Mouse (Mus musculus) intestine, embryonic 16.5 days (tissue): ENCODE results near the gene Gm10118. TPM values are rescaled to one million over a fixed set of nuclear protein-coding genes. Genes with fewer than 3 reads are reported as not detected.

ENCODE experiments used
- ATAC-seq: fragments of 200-750 bp; cut with Nextera tagmentation; 2 replicates; pipeline ENCODE4 v1.8.0; 2017; ENCODE audit warnings: moderate TSS enrichment, moderate library complexity
- H3K27ac ChIP-seq: fragments of 300-500 bp; sonication (generic); 2 replicates; pipeline ENCODE4 v1.5.1; 2014; ENCODE audit warnings: mild to moderate bottlenecking, low read length
- H3K27me3 ChIP-seq: fragments of 300-500 bp; sonication (generic); replicated peaks from 2 replicates; pipeline ENCODE4 v1.6.1; 2014; ENCODE audit warnings: low read length, control low read depth, mixed read lengths; ENCODE audit not compliant: control insufficient read depth, insufficient read depth
- H3K36me3 ChIP-seq: fragments of 300-500 bp; sonication (generic); 2 replicates; pipeline ENCODE4 v1.6.1; 2014; ENCODE audit warnings: low read length, control low read depth; ENCODE audit not compliant: control insufficient read depth, insufficient read depth
- H3K4me1 ChIP-seq: fragments of 300-500 bp; sonication (generic); 2 replicates; pipeline ENCODE4 v1.6.1; 2014; ENCODE audit warnings: low read length, control low read depth, mixed read lengths; ENCODE audit not compliant: control insufficient read depth, insufficient read depth
- H3K4me2 ChIP-seq: fragments of 300-500 bp; sonication (generic); 2 replicates; pipeline ENCODE4 v1.6.1; 2014; ENCODE audit warnings: low read depth, low read length, control low read depth
- H3K4me3 ChIP-seq: fragments of 300-500 bp; sonication (generic); 2 replicates; pipeline ENCODE4 v1.5.1; 2014; ENCODE audit warnings: mild to moderate bottlenecking, low read length
- H3K9ac ChIP-seq: fragments of 300-500 bp; sonication (generic); 2 replicates; pipeline ENCODE4 v1.6.1; 2014; ENCODE audit warnings: low read depth, low read length
- H3K9me3 ChIP-seq: fragments of 300-500 bp; sonication (generic); 2 replicates; pipeline ENCODE4 v1.6.1; 2016; ENCODE audit warnings: low read length, control low read depth; ENCODE audit not compliant: control insufficient read depth
- WGBS: fragments of 180-500 bp; shearing (Covaris S2); extraction: QIAGEN DNeasy Blood & Tissue Kit; methylation state at CpG from one replicate; pipeline ENCODE4 v1.1.7; 2014; 5-methylcytosine and 5-hydroxymethylcytosine counted together
- polyA plus RNA-seq: library from polyadenylated mRNA; unstranded; fragments of >200 nt; fragmentation: Nextera tagmentation; extraction: Ambion mirVana; gene quantifications from 2 replicates; pipeline ENCODE4 v1.2.1, GENCODE M21; 2015

The Gm10118 gene
- polyA plus RNA-seq, 1 experiment from 2014 or later = 0.10 TPM

DNA sequence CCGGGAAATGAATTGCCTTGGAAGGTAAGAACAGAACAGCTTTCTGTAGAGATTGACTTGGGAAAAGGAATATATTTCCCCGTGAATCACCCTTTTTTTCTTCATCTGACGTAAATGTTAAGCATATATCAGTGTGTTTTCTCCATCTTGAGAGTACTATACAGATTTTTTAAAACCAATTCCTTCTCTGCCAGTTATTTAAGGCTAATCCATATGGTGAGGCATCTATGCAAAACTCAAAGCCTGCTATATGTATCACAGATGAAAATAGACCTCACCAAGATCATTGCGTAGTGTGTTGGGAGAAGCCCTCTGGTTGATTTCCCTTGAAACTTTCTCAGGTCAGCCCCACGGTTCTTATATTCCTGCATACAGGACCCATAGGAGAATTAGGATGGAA, 32.6 kb downstream of the Gm10118 start:
- 92% methylated on average over 5 of the region's 5 CpGs for WGBS
- no peaks in the 10 kb centered on the region for H3K36me3 ChIP-seq

DNA sequence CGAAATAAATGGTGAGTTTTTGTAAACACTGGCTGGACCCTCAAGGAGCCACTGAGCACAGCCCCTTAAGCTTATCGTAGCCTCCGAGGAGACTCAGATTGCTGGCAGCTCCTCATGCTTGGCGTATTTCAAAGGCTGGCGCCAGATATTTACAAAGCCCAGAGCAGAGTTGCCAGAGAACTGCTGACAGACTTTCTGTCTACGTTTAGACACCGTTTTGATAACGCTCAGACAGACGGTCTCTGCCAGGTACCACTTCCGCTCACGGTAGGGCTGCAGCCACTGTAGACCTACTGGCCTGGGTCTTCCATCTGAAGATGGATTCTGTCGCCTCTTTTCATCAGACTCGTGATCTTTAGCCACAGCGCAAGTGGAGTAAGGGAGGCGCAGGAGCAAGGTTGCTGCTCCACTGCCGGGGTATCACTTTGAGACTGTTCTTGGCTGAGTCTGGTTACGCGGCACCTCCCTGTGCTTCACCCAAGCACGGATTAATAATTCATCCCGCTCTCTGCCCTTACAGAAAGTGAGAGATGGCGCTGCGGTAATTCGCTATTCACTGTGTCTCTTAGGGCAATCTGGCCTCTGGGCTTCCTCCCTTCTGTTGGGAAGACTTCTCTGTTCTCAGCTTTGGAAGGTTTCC, 40.7 kb downstream of the Gm10118 start:
- ATAC-seq = no peak
- 63% methylated on average over 23 of the region's 23 CpGs for WGBS
- no peak overlapping the region for H3K4me2 ChIP-seq
- no peaks in the 10 kb centered on the region for H3K4me1 ChIP-seq
- no peaks in the 10 kb centered on the region for H3K36me3 ChIP-seq
- no peak overlapping the region; the same call in 1 of the 2 replicates for H3K4me3 ChIP-seq
- H3K9me3 ChIP-seq = no peaks in the 10 kb centered on the region
- no peaks in the 10 kb centered on the region for H3K27me3 ChIP-seq
- H3K27ac ChIP-seq = no peak overlapping the region
- no peak overlapping the region for H3K9ac ChIP-seq

More for the DNA sequence above, 32.6 kb downstream of the Gm10118 start:
- H3K9ac ChIP-seq = no peak overlapping the region
- H3K4me3 ChIP-seq = no peak overlapping the region
- no peak overlapping the region for H3K4me2 ChIP-seq
- no peak for ATAC-seq
- no peaks in the 10 kb centered on the region for H3K9me3 ChIP-seq
- no peak overlapping the region for H3K27ac ChIP-seq
- H3K4me1 ChIP-seq = no peaks in the 10 kb centered on the region
- no peaks in the 10 kb centered on the region for H3K27me3 ChIP-seq

DNA sequence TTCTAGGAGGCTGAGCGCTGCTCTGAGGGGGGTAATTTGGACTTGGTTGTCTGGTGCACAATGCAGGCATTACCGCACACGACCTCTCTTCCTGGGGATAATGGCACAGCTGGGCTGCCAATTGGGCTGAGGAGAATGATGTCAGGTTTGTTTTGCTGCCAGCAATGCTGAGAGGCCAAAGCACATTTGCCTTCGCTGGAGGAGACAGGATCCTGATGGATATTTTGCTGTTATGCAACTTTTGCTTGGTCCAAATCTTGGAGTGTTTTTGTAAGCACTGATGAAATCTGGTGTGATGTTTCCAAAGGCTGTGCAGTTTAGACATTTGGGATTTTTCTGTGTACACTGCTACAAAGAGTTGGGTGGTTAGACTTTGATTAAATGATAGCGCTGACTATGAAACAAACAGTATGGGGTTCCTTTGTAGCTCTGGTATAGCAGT, 46.8 kb downstream of the Gm10118 start:
- H3K9ac ChIP-seq = no peak overlapping the region
- no peak for ATAC-seq

More for the DNA sequence above, 46.8 kb downstream of the Gm10118 start:
- H3K27ac ChIP-seq = no peak overlapping the region
- no peak overlapping the region for H3K4me2 ChIP-seq
- no peaks in the 10 kb centered on the region for H3K4me1 ChIP-seq
- no peaks in the 10 kb centered on the region for H3K27me3 ChIP-seq
- H3K36me3 ChIP-seq = no peaks in the 10 kb centered on the region
- H3K4me3 ChIP-seq = no peak overlapping the region
- 72% methylated on average over 5 of the region's 5 CpGs for WGBS
- no peaks in the 10 kb centered on the region for H3K9me3 ChIP-seq

Other genes with a start within 250 kb of the Gm10118 start
- 3.0 and 3.7 TPM in 2 replicates for gene Lrrtm3, start 162.8 kb upstream of the Gm10118 start, polyA plus RNA-seq